Mouse (Mus musculus) embryonic fibroblast, embryonic 13.5 days (primary cell): Measurements from ENCODE around the gene Hoxa6.

Experiments used
- CTCF ChIP-seq: IDR thresholded peaks from 2 replicates; pipeline ENCODE4 v1.5.1; 2011; ENCODE audit warnings: mild to moderate bottlenecking, control low read depth, low read length, moderate library complexity, borderline replicate concordance; ENCODE audit not compliant: insufficient read depth
- POLR2A ChIP-seq: IDR thresholded peaks from 2 replicates; pipeline ENCODE4 v1.6.1; 2011; ENCODE audit warnings: low read depth, mild to moderate bottlenecking, control low read depth, low read length, moderate library complexity

- no peak for TF ChIP-seq POLR2A
- no peak for TF ChIP-seq CTCF
Measured at GRCm38 (mm10) chr6:52173648-52174047, 34.9 kb downstream of the Hoxa6 start.
